Comparison of ENCODE assay signal across 9 mouse cellular contexts in genomic region chr13:76844629-76845255, GRCm38 (mm10).
DNase-seq lines count a peak whose midpoint lies in the region; ATAC-seq and TF ChIP-seq lines count a peak whose summit lies in the region.
"Had no signal": no experiment of that assay in that cellular context is flagged by ENCODE, and none has a peak within 500 bp of the region (broad histone marks: within the 10 kb centered on the region; RNA-seq: fewer than 3 reads in every experiment).

No protein-coding gene starts in this region.

- no peak for TF ChIP-seq EP300 in MEL (IDR thresholded peaks at IDR 0.05; ENCODE audit: low read depth in 1 of 2, low read length in 2 of 2)

- ATAC-seq in hematopoietic stem cell, adult 5-6 weeks (replicated peaks in 1 of 2; ENCODE audit: insufficient read depth in 1 of 2, low FRiP score in 2 of 2, low TSS enrichment in 1 of 2, low read depth in 1 of 2, poor library complexity in 2 of 2, severe bottlenecking in 2 of 2): peak; percentile 69 to 74; a peak in 2 of 4 replicates

- DNase-seq in MEL (ENCODE audit: low read depth, low spot score): peak; percentile 81
- peak; percentile 79 for DNase-seq in adrenal gland, postnatal 10 days
- DNase-seq in embryo, embryonic 11 days: peak; percentile 73
- DNase-seq in left cerebral cortex, adult 18-20 months (ENCODE audit: low spot score in 2 of 2): peak; percentile 69 to 70
- peak; percentile 74 for DNase-seq in midbrain, embryonic 10.5 days (ENCODE audit: low spot score)
- peak; percentile 75 for DNase-seq in right cerebral cortex, postnatal 25 days
- DNase-seq in urinary bladder, postnatal 4 days (ENCODE audit: low spot score in 2 of 2): peak; percentile 20 to 59

- no peaks in the 10 kb centered on the region for H3K36me3 ChIP-seq in MEL (ENCODE audit: control insufficient read depth in 1 of 2, insufficient read depth in 2 of 2, low read length in 2 of 2)
- no peaks in the 10 kb centered on the region for H3K36me3 ChIP-seq in midbrain, embryonic 10.5 days
- H3K36me3 ChIP-seq: heart, embryonic 13.5 days had no signal

- TF ChIP-seq POLR2A in MEL (IDR thresholded peaks at IDR 0.05; ENCODE audit: control insufficient read depth in 1 of 2, insufficient read depth in 1 of 2, low read depth in 1 of 2, low read length in 2 of 2, poor library complexity in 1 of 2): no peak

- H3K9ac ChIP-seq in MEL (ENCODE audit: control insufficient read depth, low read depth, low read length, poor library complexity, severe bottlenecking): no peak overlapping the region
- H3K9ac ChIP-seq: heart, embryonic 13.5 days had no signal

- no peaks in the 10 kb centered on the region for H3K79me2 ChIP-seq in MEL (ENCODE audit: control insufficient read depth, insufficient read depth, low read length, poor library complexity)

- H3K4me3 ChIP-seq in MEL (ENCODE audit: control insufficient read depth in 1 of 2, insufficient read depth in 1 of 2, low read depth in 2 of 2, low read length in 2 of 2): no peak overlapping the region
- no peak overlapping the region for H3K4me3 ChIP-seq in midbrain, embryonic 10.5 days
- H3K4me3 ChIP-seq: heart, embryonic 13.5 days had no signal

- no peaks in the 10 kb centered on the region for H3K27me3 ChIP-seq in MEL (ENCODE audit: control insufficient read depth in 1 of 2, insufficient read depth in 2 of 2, low read length in 2 of 2)
- H3K27me3 ChIP-seq in midbrain, embryonic 10.5 days (ENCODE audit: low read depth, poor library complexity, severe bottlenecking): no peaks in the 10 kb centered on the region
- H3K27me3 ChIP-seq: heart, embryonic 13.5 days had no signal

- no peaks in the 10 kb centered on the region for H3K9me3 ChIP-seq in MEL (replicated peaks; ENCODE audit: insufficient read depth, low read length)
- H3K9me3 ChIP-seq in midbrain, embryonic 10.5 days (replicated peaks): no peaks in the 10 kb centered on the region
- H3K9me3 ChIP-seq: heart, embryonic 13.5 days had no signal

- TF ChIP-seq RAD21 in MEL (IDR thresholded peaks at IDR 0.05; ENCODE audit: low read depth, low read length): peak; percentile 80

- H3K27ac ChIP-seq in MEL (ENCODE audit: control insufficient read depth, low read depth, low read length): no peak overlapping the region
- no peak overlapping the region for H3K27ac ChIP-seq in midbrain, embryonic 10.5 days (replicated peaks)
- H3K27ac ChIP-seq: heart, embryonic 13.5 days had no signal

- TF ChIP-seq CTCF in MEL (IDR thresholded peaks at IDR 0.05 in 2 of 3, conservative IDR thresholded peaks at IDR 0.05 in 1 of 3; ENCODE audit: control insufficient read depth in 1 of 3, insufficient read depth in 1 of 3, low read depth in 2 of 3, low read length in 3 of 3, poor library complexity in 1 of 3, severe bottlenecking in 1 of 3): peak; percentile 44 to 72 (median 65)

- no peaks in the 10 kb centered on the region for H3K4me1 ChIP-seq in MEL (ENCODE audit: control insufficient read depth in 1 of 2, insufficient read depth in 2 of 2, low read length in 2 of 2)
- peaks cover 13% of the 10 kb centered on the region for H3K4me1 ChIP-seq in midbrain, embryonic 10.5 days

- WGBS in midbrain, embryonic 10.5 days: 60% methylated on average over 8 of the region's 8 CpGs

TF ChIP-seq in MEL, 35 proteins besides CTCF, POLR2A, EP300 and RAD21:
- TF ChIP-seq ZNF384 (IDR thresholded peaks at IDR 0.05; ENCODE audit: low read depth, low read length) (peak; percentile 86), CHD1 (IDR thresholded peaks at IDR 0.05; ENCODE audit: low read depth, low read length) (no peak), MYC (IDR thresholded peaks at IDR 0.05; ENCODE audit: low read depth, low read length) (no peak), MXI1 (IDR thresholded peaks at IDR 0.05; ENCODE audit: low read depth, low read length) (no peak), ZC3H11A (IDR thresholded peaks at IDR 0.05; ENCODE audit: low read depth, low read length) (peak; percentile 72), MAFK (IDR thresholded peaks at IDR 0.05; ENCODE audit: borderline replicate concordance, low read depth, low read length) (no peak), SMC3 (IDR thresholded peaks at IDR 0.05; ENCODE audit: low read depth, low read length) (peak; percentile 71)
